Mouse (Mus musculus) pancreas, adult 10 weeks (tissue): ENCODE results near the gene Ctrl. TPM values are rescaled to one million over a fixed set of nuclear protein-coding genes. Genes with fewer than 3 reads are reported as not detected.

Source experiments
- polyA plus RNA-seq: library from polyadenylated mRNA; stranded (reverse); fragments of 350-450 nt; fragmentation: Illumina TruSeq; extraction: RNeasy Lipid Tissue Mini Kit (QIAGEN cat#74804); gene quantifications from one replicate; pipeline ENCODE4 v1.2.3, GENCODE M21; 2015; ENCODE audit warnings: low read depth, low replicate concordance; ENCODE audit not compliant: insufficient read depth

The Ctrl gene
- polyA plus RNA-seq, result 23,700 TPM

DNA sequence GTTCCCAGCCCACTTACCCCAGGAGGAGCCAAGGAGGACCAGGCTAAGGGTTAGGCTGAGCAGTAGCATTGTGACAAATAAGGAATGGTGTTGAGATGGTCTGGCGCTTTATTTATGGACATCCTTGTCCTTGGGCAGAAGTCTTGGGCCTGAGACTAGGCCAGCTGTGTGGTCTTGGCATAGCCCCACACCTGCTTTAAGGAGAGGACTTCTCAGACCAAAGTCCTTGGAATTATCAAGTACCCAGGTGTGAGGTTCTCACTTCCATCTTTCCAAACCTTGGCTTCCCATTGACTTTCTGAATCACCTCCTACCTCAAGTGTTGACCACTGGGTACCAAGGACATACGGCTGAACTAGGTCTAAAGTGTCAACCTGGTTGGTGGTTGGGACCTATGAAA lies at the start of gene Ctrl:
Gene Ctrl, minus strand, starts transcription at position 101 of the 400 bp plus-strand sequence.

GRCm38 (mm10) chr8:105979325-105979724 lies 45.7 kb upstream of the Ctrl start, which contains the start of gene Dpep3:
Gene Dpep3 (minus strand): TSS chr8:105979429.

DNA sequence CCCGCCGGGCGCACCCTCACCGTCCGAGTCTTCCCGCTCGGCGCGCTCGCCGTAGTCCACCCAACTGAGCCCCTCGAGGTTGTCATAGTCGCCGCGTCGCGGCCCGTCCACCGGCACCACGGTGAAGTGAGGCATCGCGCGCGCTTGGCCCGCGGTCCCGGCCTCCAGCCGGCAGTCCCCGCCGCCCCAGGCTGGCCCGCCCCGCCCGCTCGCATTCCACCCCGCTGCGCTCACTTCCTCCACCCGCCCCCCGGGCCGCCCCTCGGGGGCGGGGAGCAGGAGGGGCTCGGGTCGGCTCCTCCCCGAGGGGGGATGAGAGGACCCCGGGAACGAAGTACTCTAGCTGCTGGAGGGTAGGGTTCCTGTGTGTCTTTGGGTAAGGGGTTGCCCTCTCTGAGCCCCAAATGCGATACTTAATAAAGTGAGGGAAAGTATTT lies 32.3 kb upstream of the Ctrl start, which contains the start of gene Slc12a4:
Gene Slc12a4, minus strand, starts transcription at position 193 of the 437 bp plus-strand sequence.

GRCm38 (mm10) chr8:105943321-105943739 lies 9.7 kb upstream of the Ctrl start, which contains the start of gene Lcat:
Gene Lcat (minus strand): TSS chr8:105943382.

GRCm38 (mm10) chr8:105938306-105938669 lies 4.6 kb upstream of the Ctrl start, which contains the start of gene Psmb10:
Gene Psmb10 (minus strand): TSS chr8:105938444.

DNA sequence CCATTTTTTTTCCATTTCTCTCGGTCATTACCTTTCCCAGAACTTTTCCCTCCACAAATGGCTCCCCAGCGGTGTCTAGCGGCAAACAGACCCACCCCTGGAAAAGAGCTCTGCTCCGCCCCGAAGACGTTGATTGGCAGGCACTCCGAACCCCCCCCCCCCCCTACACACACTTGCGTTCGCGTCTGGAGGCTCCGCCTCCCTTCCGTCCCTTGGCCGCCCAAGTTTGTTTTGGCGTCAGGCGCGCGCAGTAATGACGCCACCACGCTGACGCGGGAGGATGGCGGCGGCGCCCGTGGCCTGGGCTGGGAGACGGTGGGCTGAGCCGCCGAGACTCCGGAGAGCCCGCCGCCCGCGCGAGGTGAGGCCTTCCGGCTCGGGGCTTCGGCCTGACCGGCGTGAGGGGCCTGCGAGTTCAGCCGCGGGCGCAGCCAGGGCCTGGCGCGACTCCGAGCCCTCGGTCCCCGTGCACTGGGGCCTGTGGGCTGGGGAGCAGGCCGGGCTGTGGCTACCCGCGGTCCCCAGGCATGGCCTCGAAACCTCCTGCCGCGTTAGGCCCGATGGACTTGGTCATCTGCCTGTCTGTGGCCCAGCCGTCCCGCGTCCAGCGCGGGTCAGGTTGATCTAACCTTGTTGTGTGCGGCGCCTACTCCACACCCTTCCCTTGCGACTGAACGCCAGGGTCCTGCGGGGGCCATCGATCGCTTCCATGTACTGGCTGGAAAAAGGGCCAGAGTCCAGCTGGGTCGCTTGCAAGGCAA lies 33.3 kb downstream of the Ctrl start, which contains the start of gene Pskh1:
Gene Pskh1, plus strand, starts transcription at position 262 of the 761 bp plus-strand sequence.

DNA sequence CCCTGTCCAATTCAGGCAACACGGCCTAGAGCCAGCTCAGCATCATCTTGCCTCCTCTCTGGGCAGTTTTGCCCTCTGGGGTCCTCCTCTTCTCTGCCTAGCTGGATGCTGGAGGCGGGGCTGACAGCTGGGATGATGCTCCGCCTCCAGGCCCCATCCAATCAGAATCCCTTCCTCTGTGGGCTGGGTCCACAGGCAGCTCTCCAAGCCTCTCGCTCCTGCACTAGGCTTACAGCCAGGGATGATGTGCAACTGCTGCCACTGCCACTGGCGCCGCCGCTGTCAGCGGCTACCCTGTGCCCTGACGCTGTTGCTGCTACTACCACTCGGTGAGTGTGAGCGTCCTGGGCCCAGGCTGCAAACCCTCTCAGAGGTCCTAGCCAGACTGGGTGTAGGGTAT lies 40.3 kb downstream of the Ctrl start, which contains the start of gene Nrn1l:
Gene Nrn1l, plus strand, starts transcription at position 229 of the 400 bp plus-strand sequence.

Other genes with a start within 250 kb of the Ctrl start
- 0.61 TPM for gene Carmil2, start 247.6 kb downstream of the Ctrl start, polyA plus RNA-seq
- gene Acd, start 232.8 kb downstream of the Ctrl start, polyA plus RNA-seq, result 8.9 TPM
- 1.4 TPM for gene Pard6a, start 232.7 kb downstream of the Ctrl start, polyA plus RNA-seq
- gene 4933405L10Rik, start 226.2 kb downstream of the Ctrl start, polyA plus RNA-seq, result not detected
- 1.6 TPM for gene Enkd1, start 225.7 kb downstream of the Ctrl start, polyA plus RNA-seq
- gene Gfod2, start 175.2 kb downstream of the Ctrl start, polyA plus RNA-seq, result 3.7 TPM
- 5.2 TPM for gene Ranbp10, start 106.5 kb downstream of the Ctrl start, polyA plus RNA-seq
- gene Tsnaxip1, start 106.1 kb downstream of the Ctrl start, polyA plus RNA-seq, result not detected
- gene Cenpt, start 80.6 kb downstream of the Ctrl start, polyA plus RNA-seq, result 3.4 TPM
- 7.8 TPM for gene Thap11, start 78.7 kb downstream of the Ctrl start, polyA plus RNA-seq
- 16.2 TPM for gene Nutf2, start 73.3 kb downstream of the Ctrl start, polyA plus RNA-seq
- gene Edc4, start 53.0 kb downstream of the Ctrl start, polyA plus RNA-seq, result 16.1 TPM
- gene Nrn1l, start 40.3 kb downstream of the Ctrl start, polyA plus RNA-seq, result not detected
- gene Pskh1, start 33.4 kb downstream of the Ctrl start, polyA plus RNA-seq, result 3.8 TPM
- 298 TPM for gene Psmb10, start 4.6 kb upstream of the Ctrl start, polyA plus RNA-seq
- 6.6 TPM for gene Lcat, start 9.5 kb upstream of the Ctrl start, polyA plus RNA-seq
- gene Slc12a4, start 32.2 kb upstream of the Ctrl start, polyA plus RNA-seq, result 8.7 TPM
- gene Dpep3, start 45.6 kb upstream of the Ctrl start, polyA plus RNA-seq, result not detected
- 3.0 TPM for gene Dus2, start 57.5 kb upstream of the Ctrl start, polyA plus RNA-seq
- gene Dpep2nb, start 72.1 kb upstream of the Ctrl start, polyA plus RNA-seq, result not detected
- gene Ddx28, start 78.0 kb upstream of the Ctrl start, polyA plus RNA-seq, result 1.9 TPM
- gene Nfatc3, start 125.0 kb upstream of the Ctrl start, polyA plus RNA-seq, result 4.1 TPM
- gene Esrp2, start 203.1 kb upstream of the Ctrl start, polyA plus RNA-seq, result 17.7 TPM
- gene Pla2g15, start 216.5 kb upstream of the Ctrl start, polyA plus RNA-seq, result 4.7 TPM
- 7.4 TPM for gene Slc7a6, start 235.0 kb upstream of the Ctrl start, polyA plus RNA-seq